Mouse (Mus musculus): ENCODE data around the gene Slc26a10. TPM values are rescaled to one million over a fixed set of nuclear protein-coding genes. Genes with fewer than 3 reads are reported as not detected.
A peak's percentile ranks its signal among the peaks of the same experiment; 100 is the strongest.

The Slc26a10 gene
- total and polyA plus RNA-seq, 2 experiments from 2014 or later, result 0.31 to 1.1 TPM

- ATAC-seq, result no peak
- no peak overlapping the region for H3K4me2 ChIP-seq (ENCODE audit: low read depth, low read length)
- no peak overlapping the region for H3K27ac ChIP-seq
- no peak overlapping the region for H3K9ac ChIP-seq (replicated peaks; ENCODE audit: low read length)
- no peaks in the 10 kb centered on the region for H3K4me1 ChIP-seq (ENCODE audit: insufficient read depth, low read length)
- no peak overlapping the region for H3K4me3 ChIP-seq (ENCODE audit: low read length)
- no peaks in the 10 kb centered on the region for H3K9me3 ChIP-seq (ENCODE audit: low read length)
- no peaks in the 10 kb centered on the region for H3K27me3 ChIP-seq (ENCODE audit: insufficient read depth, low read length)
- no peak for TF ChIP-seq CTCF (IDR thresholded peaks at IDR 0.05; ENCODE audit: low read depth)
- H3K36me3 ChIP-seq (ENCODE audit: insufficient read depth, low read length), result no peaks in the 10 kb centered on the region
- 90% methylated on average over 2 of the region's 2 CpGs for WGBS
- no peak for DNase-seq (ENCODE audit: low spot score)
Measured at GRCm38 (mm10) chr10:127218339-127218738, 37.9 kb upstream of the Slc26a10 start.

- Histone ChIP-seq H3K4me1 (ENCODE audit: insufficient read depth, low read length) (no peaks in the 10 kb centered on the region), H3K27ac (no peak overlapping the region), H3K4me3 (ENCODE audit: low read length) (no peak overlapping the region), H3K36me3 (ENCODE audit: insufficient read depth, low read length) (no peaks in the 10 kb centered on the region), H3K9me3 (ENCODE audit: low read length) (no peaks in the 10 kb centered on the region), H3K4me2 (ENCODE audit: low read depth, low read length) (no peak overlapping the region), H3K27me3 (ENCODE audit: insufficient read depth, low read length) (no peaks in the 10 kb centered on the region), H3K9ac (replicated peaks; ENCODE audit: low read length) (no peak overlapping the region)
- ATAC-seq (no peak), DNase-seq (ENCODE audit: low spot score) (no peak)
- TF ChIP-seq CTCF (IDR thresholded peaks at IDR 0.05; ENCODE audit: low read depth), result no peak
Measured at GRCm38 (mm10) chr10:127217177-127217576, 36.7 kb upstream of the Slc26a10 start.

- no peak for ATAC-seq
Measured at GRCm38 (mm10) chr10:127216456-127216855, 36.0 kb upstream of the Slc26a10 start.

GRCm38 (mm10) chr10:127214422-127214803 is 34.0 kb upstream of the Slc26a10 start:
- Histone ChIP-seq H3K4me1 (ENCODE audit: insufficient read depth, low read length) (no peaks in the 10 kb centered on the region; the same call in 1 of the 2 replicates), H3K27ac (no peak overlapping the region), H3K36me3 (ENCODE audit: insufficient read depth, low read length) (no peaks in the 10 kb centered on the region), H3K4me2 (ENCODE audit: low read depth, low read length) (no peak overlapping the region), H3K9ac (replicated peaks; ENCODE audit: low read length) (no peak overlapping the region), H3K9me3 (ENCODE audit: low read length) (no peaks in the 10 kb centered on the region), H3K27me3 (ENCODE audit: insufficient read depth, low read length) (no peaks in the 10 kb centered on the region), H3K4me3 (ENCODE audit: low read length) (no peak overlapping the region)
- WGBS, result 50% methylated on average over 1 of the region's 1 CpGs
- TF ChIP-seq CTCF (IDR thresholded peaks at IDR 0.05; ENCODE audit: low read depth), result no peak
- no peak for ATAC-seq
- DNase-seq (ENCODE audit: low spot score), result no peak

More at GRCm38 (mm10) chr10:127216456-127216855, 36.0 kb upstream of the Slc26a10 start:
- H3K36me3 ChIP-seq (ENCODE audit: insufficient read depth, low read length), result no peaks in the 10 kb centered on the region
- H3K4me2 ChIP-seq (ENCODE audit: low read depth, low read length), result no peak overlapping the region
- TF ChIP-seq CTCF (IDR thresholded peaks at IDR 0.05; ENCODE audit: low read depth), result no peak
- H3K9me3 ChIP-seq (ENCODE audit: low read length), result no peaks in the 10 kb centered on the region
- H3K27me3 ChIP-seq (ENCODE audit: insufficient read depth, low read length), result no peaks in the 10 kb centered on the region
- 94% methylated on average over 11 of the region's 11 CpGs for whole genome bisulfite sequencing
- H3K9ac ChIP-seq (replicated peaks; ENCODE audit: low read length), result no peak overlapping the region
- no peak for DNase-seq (ENCODE audit: low spot score)
- H3K4me1 ChIP-seq (ENCODE audit: insufficient read depth, low read length), result no peaks in the 10 kb centered on the region; the same call in 1 of the 2 replicates
- no peak overlapping the region for H3K27ac ChIP-seq
- H3K4me3 ChIP-seq (ENCODE audit: low read length), result no peak overlapping the region

- no peak for DNase-seq (ENCODE audit: low spot score)
- H3K9ac ChIP-seq (replicated peaks; ENCODE audit: low read length), result no peak overlapping the region
- no peak for TF ChIP-seq CTCF (IDR thresholded peaks at IDR 0.05; ENCODE audit: low read depth)
- no peaks in the 10 kb centered on the region for H3K27me3 ChIP-seq (ENCODE audit: insufficient read depth, low read length)
- H3K27ac ChIP-seq, result no peak overlapping the region
- H3K4me3 ChIP-seq (ENCODE audit: low read length), result no peak overlapping the region
- H3K4me2 ChIP-seq (ENCODE audit: low read depth, low read length), result no peak overlapping the region
- WGBS, result 83% methylated on average over 13 of the region's 13 CpGs
- no peak for ATAC-seq
- H3K9me3 ChIP-seq (ENCODE audit: low read length), result no peaks in the 10 kb centered on the region
- H3K4me1 ChIP-seq (ENCODE audit: insufficient read depth, low read length), result no peaks in the 10 kb centered on the region; the same call in 1 of the 2 replicates
- no peaks in the 10 kb centered on the region for H3K36me3 ChIP-seq (ENCODE audit: insufficient read depth, low read length)
Measured at GRCm38 (mm10) chr10:127213704-127214421, 33.4 kb upstream of the Slc26a10 start.

GRCm38 (mm10) chr10:127213272-127213671 is 32.8 kb upstream of the Slc26a10 start:
- DNase-seq (ENCODE audit: low spot score) (no peak), ATAC-seq (no peak)
- no peak for TF ChIP-seq CTCF (IDR thresholded peaks at IDR 0.05; ENCODE audit: low read depth)
- Histone ChIP-seq H3K4me2 (ENCODE audit: low read depth, low read length) (no peak overlapping the region), H3K4me1 (ENCODE audit: insufficient read depth, low read length) (no peaks in the 10 kb centered on the region; the same call in 1 of the 2 replicates), H3K4me3 (ENCODE audit: low read length) (no peak overlapping the region), H3K9me3 (ENCODE audit: low read length) (no peaks in the 10 kb centered on the region), H3K27ac (no peak overlapping the region), H3K9ac (replicated peaks; ENCODE audit: low read length) (no peak overlapping the region), H3K27me3 (ENCODE audit: insufficient read depth, low read length) (no peaks in the 10 kb centered on the region), H3K36me3 (ENCODE audit: insufficient read depth, low read length) (no peaks in the 10 kb centered on the region)
- WGBS, result 92% methylated on average over 8 of the region's 8 CpGs

- no peaks in the 10 kb centered on the region for H3K27me3 ChIP-seq (ENCODE audit: insufficient read depth, low read length)
- H3K4me2 ChIP-seq (ENCODE audit: low read depth, low read length), result peak within 1 kb of the TSS; percentile 83
- peaks cover 13% of the 10 kb centered on the region for H3K36me3 ChIP-seq (ENCODE audit: insufficient read depth, low read length)
- no peaks in the 10 kb centered on the region; the same call in 1 of the 2 replicates for H3K4me1 ChIP-seq (ENCODE audit: insufficient read depth, low read length)
- WGBS, result under 1% methylated on average over 47 of the region's 47 CpGs
- TF ChIP-seq CTCF (IDR thresholded peaks at IDR 0.05; ENCODE audit: low read depth), result no peak
- no peaks in the 10 kb centered on the region for H3K9me3 ChIP-seq (ENCODE audit: low read length)
- H3K27ac ChIP-seq, result peak within 1 kb of the TSS; percentile 52
- peak within 1 kb of the TSS; percentile 87 for H3K9ac ChIP-seq (replicated peaks; ENCODE audit: low read length)
- peak within 1 kb of the TSS; percentile 84 for H3K4me3 ChIP-seq (ENCODE audit: low read length)
- DNase-seq (ENCODE audit: low spot score) (peak; percentile 89), ATAC-seq (peak; percentile 95)
Measured at GRCm38 (mm10) chr10:127211414-127211854, 31.0 kb upstream of the Slc26a10 start, which contains the start of gene Pip4k2c. Pip4k2c (minus strand) TSS chr10:127211585.

Data from hindbrain, postnatal 0 days (tissue).